Mouse (Mus musculus) intestine, embryonic 16.5 days (tissue): ENCODE measurements at regions not wholly inside any gene's neighbourhood (a gene's known extent, or its start where the extent isn't known, plus 50 kb on each side); places are given as distances from the start of the nearest gene placed in this dataset.
A peak's percentile ranks its signal among the peaks of the same experiment; 100 is the strongest.

Experiments
- ATAC-seq: fragments of 200-750 bp; cut with Nextera tagmentation; 2 replicates; pipeline ENCODE4 v1.8.0; 2017; ENCODE audit warnings: moderate TSS enrichment, moderate library complexity
- H3K27ac ChIP-seq: fragments of 300-500 bp; sonication (generic); 2 replicates; pipeline ENCODE4 v1.5.1; 2014; ENCODE audit warnings: mild to moderate bottlenecking, low read length
- H3K27me3 ChIP-seq: fragments of 300-500 bp; sonication (generic); replicated peaks from 2 replicates; pipeline ENCODE4 v1.6.1; 2014; ENCODE audit warnings: low read length, control low read depth, mixed read lengths; ENCODE audit not compliant: control insufficient read depth, insufficient read depth
- H3K36me3 ChIP-seq: fragments of 300-500 bp; sonication (generic); 2 replicates; pipeline ENCODE4 v1.6.1; 2014; ENCODE audit warnings: low read length, control low read depth; ENCODE audit not compliant: control insufficient read depth, insufficient read depth
- H3K4me1 ChIP-seq: fragments of 300-500 bp; sonication (generic); 2 replicates; pipeline ENCODE4 v1.6.1; 2014; ENCODE audit warnings: low read length, control low read depth, mixed read lengths; ENCODE audit not compliant: control insufficient read depth, insufficient read depth
- H3K4me2 ChIP-seq: fragments of 300-500 bp; sonication (generic); 2 replicates; pipeline ENCODE4 v1.6.1; 2014; ENCODE audit warnings: low read depth, low read length, control low read depth
- H3K4me3 ChIP-seq: fragments of 300-500 bp; sonication (generic); 2 replicates; pipeline ENCODE4 v1.5.1; 2014; ENCODE audit warnings: mild to moderate bottlenecking, low read length
- H3K9ac ChIP-seq: fragments of 300-500 bp; sonication (generic); 2 replicates; pipeline ENCODE4 v1.6.1; 2014; ENCODE audit warnings: low read depth, low read length
- H3K9me3 ChIP-seq: fragments of 300-500 bp; sonication (generic); 2 replicates; pipeline ENCODE4 v1.6.1; 2016; ENCODE audit warnings: low read length, control low read depth; ENCODE audit not compliant: control insufficient read depth
- WGBS: fragments of 180-500 bp; shearing (Covaris S2); extraction: QIAGEN DNeasy Blood & Tissue Kit; methylation state at CpG from one replicate; pipeline ENCODE4 v1.1.7; 2014; 5-methylcytosine and 5-hydroxymethylcytosine counted together

DNA sequence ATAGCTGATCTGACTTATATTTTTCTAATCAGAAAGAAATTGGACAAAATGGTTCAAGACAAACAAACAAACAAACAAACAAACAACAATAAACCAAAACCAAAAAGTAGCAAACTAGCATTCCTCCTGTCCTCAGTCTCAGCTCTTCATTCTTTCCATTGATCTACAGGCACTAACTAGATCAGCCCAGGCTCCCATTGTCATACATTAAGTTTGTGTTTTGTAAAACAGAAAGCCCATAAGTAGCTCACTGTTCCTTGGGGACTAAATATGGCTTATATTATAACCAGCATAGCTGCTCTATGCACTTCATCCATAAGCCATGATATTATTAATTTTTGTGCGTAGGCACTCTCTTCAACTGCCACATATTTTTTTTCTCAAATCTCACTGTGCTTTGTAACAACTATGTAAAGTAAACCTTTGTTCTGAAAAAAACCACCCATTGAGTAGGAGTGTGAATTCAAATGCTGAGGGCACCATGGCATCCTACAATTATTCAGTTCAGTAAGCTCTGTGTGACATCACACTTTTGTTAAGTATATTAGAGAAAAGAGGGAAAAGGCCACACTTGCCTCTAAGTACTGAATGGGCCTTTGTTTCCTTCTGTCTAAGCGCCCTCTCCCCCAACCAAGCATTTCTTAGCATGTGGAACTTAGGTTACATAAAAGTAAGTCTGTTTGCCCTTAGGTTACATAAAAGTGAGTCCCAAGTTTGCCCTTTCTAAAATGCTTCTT is 108.7 kb upstream of the Abcb5 start:
- no peaks in the 10 kb centered on the region for H3K36me3 ChIP-seq
- no peak overlapping the region for H3K9ac ChIP-seq
- no peaks in the 10 kb centered on the region for H3K4me1 ChIP-seq
- H3K4me2 ChIP-seq: no peak overlapping the region
- H3K4me3 ChIP-seq: no peak overlapping the region
- 77% methylated on average over 2 of the region's 2 CpGs for WGBS
- H3K27ac ChIP-seq: no peak overlapping the region
- no peaks in the 10 kb centered on the region for H3K27me3 ChIP-seq
- ATAC-seq: no peak
- no peaks in the 10 kb centered on the region for H3K9me3 ChIP-seq

DNA sequence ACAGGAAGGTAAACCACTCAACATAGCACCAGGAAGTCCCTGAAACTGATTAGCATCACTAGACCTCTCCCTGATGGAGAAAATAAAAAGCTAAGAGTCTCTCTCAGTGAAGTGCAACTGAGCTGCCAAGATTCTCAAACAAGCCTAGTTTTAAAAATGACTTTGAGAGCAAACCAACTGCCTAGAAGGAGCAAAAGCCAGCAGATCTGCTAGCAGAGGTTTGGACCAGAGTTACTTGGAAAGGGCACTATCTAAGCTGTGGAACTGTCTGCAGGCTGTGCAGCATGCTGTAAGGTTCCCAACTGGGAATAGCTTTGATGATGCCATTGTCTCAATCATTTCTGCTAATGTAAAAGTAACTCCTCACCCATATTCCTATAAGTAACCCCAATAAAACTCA is 107.9 kb upstream of the Abcb5 start:
- no peak for ATAC-seq
- no peak overlapping the region for H3K4me2 ChIP-seq
- no peaks in the 10 kb centered on the region for H3K36me3 ChIP-seq
- no peaks in the 10 kb centered on the region for H3K4me1 ChIP-seq
- H3K27me3 ChIP-seq: no peaks in the 10 kb centered on the region
- H3K9ac ChIP-seq: no peak overlapping the region
- H3K9me3 ChIP-seq: no peaks in the 10 kb centered on the region
- no peak overlapping the region for H3K4me3 ChIP-seq
- H3K27ac ChIP-seq: no peak overlapping the region

DNA sequence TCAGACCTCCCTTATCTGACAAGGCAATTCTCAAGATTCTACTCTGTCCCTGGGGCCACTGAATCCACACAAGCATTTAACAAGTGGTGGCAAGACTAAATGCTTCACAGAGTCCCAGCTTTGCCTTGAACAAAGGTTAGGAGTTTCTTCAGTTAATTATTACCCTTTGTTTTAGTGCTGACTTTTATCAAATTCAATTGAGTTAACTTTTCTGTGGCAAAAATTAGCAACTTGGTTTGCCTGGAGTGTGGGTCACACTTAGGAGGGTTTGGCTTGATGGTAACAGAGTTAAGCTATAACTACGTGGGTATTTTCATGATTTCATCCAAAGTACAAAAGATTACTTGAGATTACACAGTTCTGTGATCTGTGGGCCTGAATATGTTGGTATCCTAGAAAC is 104.7 kb upstream of the Abcb5 start:
- Histone ChIP-seq H3K36me3 (no peaks in the 10 kb centered on the region), H3K27me3 (no peaks in the 10 kb centered on the region), H3K4me1 (no peaks in the 10 kb centered on the region), H3K4me2 (no peak overlapping the region), H3K4me3 (no peak overlapping the region), H3K27ac (peak overlapping the region; percentile 27; the same call in 1 of the 2 replicates), H3K9me3 (no peaks in the 10 kb centered on the region), H3K9ac (no peak overlapping the region)
- 57% methylated on average over 1 of the region's 1 CpGs for WGBS
- peak; percentile 97 for ATAC-seq

DNA sequence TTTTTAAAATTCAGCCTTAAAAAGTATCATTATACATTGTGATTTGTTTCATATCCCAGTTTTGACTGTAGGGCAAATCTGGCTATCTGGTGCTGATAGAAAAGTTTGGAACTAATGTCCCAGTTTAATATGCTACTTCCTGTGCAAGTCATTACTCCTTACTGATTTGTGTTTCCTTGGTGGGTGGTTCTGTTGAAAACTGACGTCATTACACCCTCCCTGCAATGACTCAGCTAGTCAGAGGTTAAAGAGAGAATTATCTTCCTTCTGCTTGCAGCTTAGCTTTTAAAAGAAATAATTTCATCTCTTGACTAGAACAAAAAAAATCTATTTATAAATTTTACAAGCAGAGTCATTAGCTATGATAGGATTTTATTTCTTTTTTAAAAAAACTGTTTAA is 104.2 kb upstream of the Abcb5 start:
- no peaks in the 10 kb centered on the region for H3K27me3 ChIP-seq
- no peak overlapping the region; the same call in 1 of the 2 replicates for H3K27ac ChIP-seq
- no peaks in the 10 kb centered on the region for H3K9me3 ChIP-seq
- ATAC-seq: peak; percentile 88
- H3K9ac ChIP-seq: no peak overlapping the region
- H3K4me3 ChIP-seq: no peak overlapping the region
- no peaks in the 10 kb centered on the region for H3K4me1 ChIP-seq
- no peaks in the 10 kb centered on the region for H3K36me3 ChIP-seq
- no peak overlapping the region for H3K4me2 ChIP-seq
- WGBS: 10% methylated on average over 1 of the region's 1 CpGs

DNA sequence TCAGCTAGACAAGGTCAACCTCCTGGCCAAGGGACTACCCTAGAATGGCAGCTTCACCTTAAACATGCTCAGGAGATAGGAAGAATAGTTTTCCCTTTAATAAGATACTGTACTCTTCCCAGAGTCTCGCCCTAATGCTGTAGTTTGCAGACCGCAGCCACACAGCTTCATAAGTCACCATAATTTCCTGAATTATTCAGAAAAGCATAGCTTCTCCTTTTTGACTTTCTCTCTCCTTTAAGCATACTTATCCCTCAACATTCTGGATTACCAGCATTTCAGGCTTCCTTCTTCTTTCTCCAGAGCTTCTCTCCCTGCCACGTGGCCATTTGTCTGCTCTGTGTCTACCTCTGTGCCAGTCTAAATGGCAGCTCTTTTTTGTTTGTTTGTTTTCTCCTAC is 103.5 kb upstream of the Abcb5 start:
- Histone ChIP-seq H3K4me1 (no peaks in the 10 kb centered on the region), H3K9me3 (no peaks in the 10 kb centered on the region), H3K27ac (no peak overlapping the region), H3K4me2 (no peak overlapping the region), H3K27me3 (no peaks in the 10 kb centered on the region), H3K36me3 (no peaks in the 10 kb centered on the region), H3K9ac (no peak overlapping the region), H3K4me3 (no peak overlapping the region)
- 81% methylated on average over 3 of the region's 3 CpGs for WGBS
- ATAC-seq: no peak

DNA sequence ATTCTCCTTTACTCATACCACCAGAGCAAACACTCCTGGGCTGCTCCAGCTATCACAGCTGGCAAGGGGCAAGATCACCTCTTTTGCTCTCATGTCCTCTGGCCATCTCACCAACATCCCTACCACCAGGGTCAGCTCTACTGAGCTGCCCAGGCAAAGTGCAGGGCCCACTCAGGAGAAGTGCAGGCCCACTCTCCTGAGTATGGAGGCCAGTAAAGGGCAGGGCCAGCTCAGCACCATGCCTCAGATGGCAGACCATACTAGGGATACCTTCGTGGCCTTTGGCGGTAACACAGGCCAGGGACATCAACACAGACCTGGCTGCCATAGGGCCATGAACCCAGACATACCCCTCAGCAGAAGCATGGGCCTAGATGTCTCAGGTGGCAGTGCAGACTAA is 101.9 kb upstream of the Abcb5 start:
- H3K4me2 ChIP-seq: no peak overlapping the region
- no peak overlapping the region for H3K4me3 ChIP-seq
- H3K9ac ChIP-seq: no peak overlapping the region
- no peaks in the 10 kb centered on the region for H3K4me1 ChIP-seq
- no peaks in the 10 kb centered on the region for H3K36me3 ChIP-seq
- no peak overlapping the region for H3K27ac ChIP-seq
- no peaks in the 10 kb centered on the region for H3K9me3 ChIP-seq
- no peaks in the 10 kb centered on the region for H3K27me3 ChIP-seq
- no peak for ATAC-seq
- 95% methylated on average over 2 of the region's 2 CpGs for WGBS

DNA sequence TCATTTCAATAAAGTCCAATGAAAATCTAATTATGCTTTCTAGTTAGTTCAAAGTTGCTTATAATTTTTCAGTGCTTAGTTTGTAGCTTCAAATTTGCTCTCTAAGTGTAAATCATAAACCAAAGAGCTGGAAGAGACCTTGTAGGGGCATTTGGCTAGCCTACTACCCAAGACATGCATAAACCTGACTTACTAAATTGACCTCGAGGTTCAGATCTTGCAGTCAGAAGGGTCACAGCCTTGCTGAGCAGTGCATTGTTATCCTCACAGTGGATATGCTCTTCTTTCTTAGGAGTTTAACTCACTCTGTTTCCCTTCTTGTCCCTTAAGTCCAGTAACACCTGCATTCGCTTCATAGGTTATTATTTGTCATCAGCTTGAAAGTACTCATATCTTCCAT is 96.7 kb upstream of the Abcb5 start:
- Histone ChIP-seq H3K4me1 (no peaks in the 10 kb centered on the region), H3K9ac (no peak overlapping the region), H3K36me3 (no peaks in the 10 kb centered on the region), H3K9me3 (no peaks in the 10 kb centered on the region), H3K4me2 (no peak overlapping the region), H3K27me3 (no peaks in the 10 kb centered on the region), H3K4me3 (no peak overlapping the region), H3K27ac (no peak overlapping the region)
- 84% methylated on average over 2 of the region's 2 CpGs for WGBS
- ATAC-seq: no peak

DNA sequence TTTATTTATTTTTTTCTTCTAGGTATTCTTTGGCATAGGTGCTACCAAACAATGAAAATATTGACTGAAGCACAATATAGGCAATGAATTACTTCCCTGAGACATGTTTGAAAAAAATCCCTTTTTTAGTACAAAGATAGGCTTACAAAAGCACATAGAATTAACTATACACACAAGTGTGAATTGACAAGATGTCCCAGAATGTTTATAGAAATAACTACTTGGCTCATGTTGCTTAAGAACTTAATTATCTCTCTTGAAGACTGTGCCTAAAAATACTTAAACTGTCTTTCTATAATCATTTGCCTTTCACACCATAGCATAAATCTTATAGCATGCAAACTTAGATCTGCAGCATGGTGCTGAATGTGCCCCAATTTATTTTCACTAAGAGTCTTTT is 96.3 kb upstream of the Abcb5 start:
- Histone ChIP-seq H3K36me3 (no peaks in the 10 kb centered on the region), H3K4me3 (no peak overlapping the region), H3K4me2 (no peak overlapping the region), H3K4me1 (no peaks in the 10 kb centered on the region), H3K27me3 (no peaks in the 10 kb centered on the region), H3K9ac (no peak overlapping the region), H3K27ac (no peak overlapping the region), H3K9me3 (no peaks in the 10 kb centered on the region)
- no peak for ATAC-seq

DNA sequence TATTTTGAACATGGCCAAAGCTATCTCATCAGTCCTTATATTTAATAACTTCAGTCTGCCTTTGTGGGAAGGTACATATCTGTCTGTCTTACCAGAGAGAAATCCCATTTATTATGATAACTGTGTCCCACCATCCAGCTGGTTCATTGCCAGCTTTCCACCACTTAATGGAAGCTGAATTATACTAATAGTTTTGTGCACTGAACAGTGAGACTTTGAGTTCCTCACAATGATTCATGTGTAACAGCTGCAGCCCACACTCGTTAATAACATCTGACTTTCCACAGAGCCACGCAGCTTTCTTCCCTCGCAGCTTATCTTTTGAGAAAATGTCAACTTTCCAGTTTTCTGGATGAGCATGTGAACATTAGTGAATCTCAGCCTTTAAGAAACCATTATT is 88.3 kb upstream of the Abcb5 start:
- Histone ChIP-seq H3K4me1 (no peaks in the 10 kb centered on the region), H3K27ac (no peak overlapping the region), H3K4me3 (no peak overlapping the region), H3K9me3 (no peaks in the 10 kb centered on the region), H3K9ac (no peak overlapping the region), H3K4me2 (no peak overlapping the region), H3K36me3 (no peaks in the 10 kb centered on the region), H3K27me3 (no peaks in the 10 kb centered on the region)
- ATAC-seq: no peak
- 29% methylated on average over 3 of the region's 3 CpGs for WGBS

DNA sequence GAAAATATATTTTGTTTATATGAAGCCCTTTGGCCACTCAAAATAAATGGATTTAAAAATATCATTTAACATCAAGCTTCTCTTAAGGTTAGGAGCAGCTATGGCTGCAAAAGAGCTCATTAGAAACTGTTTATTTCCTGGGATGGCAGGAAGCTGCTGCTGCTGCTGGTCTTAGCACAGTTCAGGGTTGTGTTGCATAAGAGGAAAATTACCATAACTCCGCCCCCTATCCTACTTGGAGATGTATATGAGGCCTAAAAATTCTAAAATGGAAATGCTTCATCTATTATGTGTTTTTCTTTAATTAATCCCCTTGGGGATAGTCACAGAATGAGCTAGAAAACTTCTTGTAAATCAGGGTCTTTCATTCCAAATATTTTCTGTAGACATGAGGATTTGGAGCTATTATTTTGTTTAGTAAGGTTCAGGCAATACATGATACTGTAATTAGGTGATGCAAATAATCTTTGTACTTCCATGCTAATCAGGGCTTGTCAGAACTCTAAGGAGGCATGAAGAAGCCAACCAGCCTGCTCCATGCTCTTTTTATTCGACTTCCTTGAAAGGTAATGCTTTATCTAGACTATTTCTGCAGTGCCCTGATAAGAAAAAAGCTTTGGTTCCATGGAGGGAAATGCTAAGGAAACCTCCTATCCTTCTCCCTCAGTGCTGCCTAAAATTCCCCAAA is 85.6 kb upstream of the Abcb5 start:
- ATAC-seq: peak; percentile 60; the same call in 1 of the 2 replicates
- no peak overlapping the region for H3K27ac ChIP-seq
- H3K4me1 ChIP-seq: no peaks in the 10 kb centered on the region
- no peak overlapping the region for H3K9ac ChIP-seq
- no peaks in the 10 kb centered on the region for H3K27me3 ChIP-seq
- H3K9me3 ChIP-seq: no peaks in the 10 kb centered on the region
- no peak overlapping the region for H3K4me2 ChIP-seq
- WGBS: 44% methylated on average over 2 of the region's 2 CpGs
- H3K4me3 ChIP-seq: no peak overlapping the region
- no peaks in the 10 kb centered on the region for H3K36me3 ChIP-seq
